Mouse (Mus musculus) megakaryocyte, embryonic 14.5 days (primary cell): ENCODE data around the gene 5031439G07Rik.

Experiments
- FLI1 ChIP-seq: IDR thresholded peaks from 2 replicates; pipeline ENCODE4 v1.6.1; 2012; ENCODE audit warnings: low read length, inconsistent platforms, mixed read lengths
- GATA1 ChIP-seq: IDR thresholded peaks from 3 replicates; pipeline ENCODE4 v1.6.1; 2012; ENCODE audit warnings: mixed read lengths, low read length, inconsistent platforms, borderline replicate concordance

- TF ChIP-seq GATA1 (no peak), FLI1 (no peak)
Observed at GRCm38 (mm10) chr15:84940102-84940501, 48.2 kb downstream of the 5031439G07Rik start.
